Mouse (Mus musculus) thymus, adult 2 months (tissue): ENCODE measurements at regions not wholly inside any gene's neighbourhood (a gene's known extent, or its start where the extent isn't known, plus 50 kb on each side); places are given as distances from the start of the nearest gene placed in this dataset.

Experiments used
- CTCF ChIP-seq: fragments of 200-500 bp; IDR thresholded peaks from 2 replicates; pipeline ENCODE4 v1.5.1; 2012; ENCODE audit warnings: mild to moderate bottlenecking, control low read depth, low read length, moderate library complexity, borderline replicate concordance; ENCODE audit not compliant: control insufficient read depth, poor library complexity, insufficient read depth; ENCODE audit errors: extremely low read depth
- POLR2A ChIP-seq: fragments of 200-500 bp; IDR thresholded peaks from 2 replicates; pipeline ENCODE4 v1.6.1; 2012; ENCODE audit warnings: mild to moderate bottlenecking, low read length, control low read depth, moderate library complexity; ENCODE audit not compliant: control insufficient read depth, poor library complexity, insufficient read depth; ENCODE audit errors: extremely low read depth

DNA sequence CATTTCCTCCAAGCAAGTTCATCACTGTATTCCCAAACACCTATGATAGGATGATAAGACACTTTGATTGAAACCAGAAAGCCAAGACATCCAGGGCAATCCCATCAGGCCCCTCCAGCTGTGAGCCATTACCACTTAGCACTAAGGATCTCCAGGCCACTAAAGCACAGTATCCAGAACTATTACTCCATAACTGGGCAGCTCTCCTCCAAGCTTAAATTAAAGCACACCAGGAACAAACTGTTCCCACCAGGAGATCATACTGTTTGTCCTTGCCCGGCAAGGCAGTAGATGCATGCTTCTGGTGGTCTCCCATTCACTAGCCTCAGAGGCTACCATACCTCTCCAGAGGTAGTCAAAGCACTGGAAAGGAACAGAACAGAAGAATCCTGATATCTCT lies 193.3 kb downstream of the Gm12728 start:
- TF ChIP-seq CTCF (no peak), POLR2A (no peak)
